Mouse (Mus musculus) MEL (cell line): ENCODE results near the gene Polr2l.

ENCODE experiments used
- CTCF ChIP-seq, 3 experiments: IDR thresholded peaks in 2 of 3; conservative IDR thresholded peaks in 1 of 3; 2 replicates each; pipeline ENCODE4 v1.5.1; 2011 to 2012; ENCODE audit warnings: low read length in 3 of 3, low read depth in 2 of 3, mild to moderate bottlenecking in 2 of 3, improper control_type of control experiment in 1 of 3, inconsistent platforms in 1 of 3, mixed read lengths in 1 of 3, moderate library complexity in 1 of 3; ENCODE audit not compliant: control insufficient read depth in 1 of 3, insufficient read depth in 1 of 3, poor library complexity in 1 of 3, severe bottlenecking in 1 of 3
- HCFC1 ChIP-seq: IDR thresholded peaks from 2 replicates; pipeline ENCODE4 v1.6.1; 2012; ENCODE audit warnings: low read depth, mild to moderate bottlenecking, inconsistent platforms, low read length, improper control_type of control experiment, moderate library complexity
- POLR2AphosphoS5 ChIP-seq: IDR thresholded peaks from 2 replicates; pipeline ENCODE4 v1.6.1; 2012; ENCODE audit warnings: low read depth, borderline replicate concordance, mild to moderate bottlenecking, inconsistent platforms, low read length, moderate library complexity, mixed read lengths

- no peak for TF ChIP-seq HCFC1
- no peak for TF ChIP-seq CTCF (IDR thresholded peaks at IDR 0.05 in 2 of 3, conservative IDR thresholded peaks at IDR 0.05 in 1 of 3; ENCODE audit: control insufficient read depth in 1 of 3, insufficient read depth in 1 of 3, low read depth in 2 of 3, low read length in 3 of 3, poor library complexity in 1 of 3, severe bottlenecking in 1 of 3)
- no peak for TF ChIP-seq POLR2AphosphoS5
Measured at GRCm38 (mm10) chr7:141463824-141464602, 10.9 kb downstream of the Polr2l start.
